Mouse (Mus musculus) olfactory bulb, adult 2 months (tissue): ENCODE measurements around the gene Mrpl50.

Experiments used
- CTCF ChIP-seq: fragments of 200-500 bp; IDR thresholded peaks from 2 replicates; pipeline ENCODE4 v1.5.1; 2012; ENCODE audit warnings: low read depth, mild to moderate bottlenecking, low read length, moderate library complexity; ENCODE audit not compliant: insufficient read depth
- POLR2A ChIP-seq: fragments of 200-500 bp; IDR thresholded peaks from 2 replicates; pipeline ENCODE4 v1.6.1; 2012; ENCODE audit warnings: mild to moderate bottlenecking, low read depth, low read length, moderate library complexity; ENCODE audit not compliant: insufficient read depth

- TF ChIP-seq CTCF (no peak), POLR2A (no peak)
Observed at GRCm38 (mm10) chr4:49480896-49481295, 40.0 kb downstream of the Mrpl50 start.
